Mouse (Mus musculus) neural tube, embryonic 11.5 days (tissue): Measurements from ENCODE around the gene Kank1. TPM values are rescaled to one million over a fixed set of nuclear protein-coding genes. Genes with fewer than 3 reads are reported as not detected.

Source experiments
- ATAC-seq: fragments of 200-750 bp; cut with Nextera tagmentation; 2 replicates; pipeline ENCODE4 v1.8.0; 2017; ENCODE audit warnings: moderate number of reproducible peaks, mild to moderate bottlenecking, moderate TSS enrichment, moderate library complexity; ENCODE audit not compliant: insufficient read depth, low FRiP score, low TSS enrichment
- DNase-seq: peaks from one replicate; pipeline ENCODE4 v3.0.0-alpha.2; 2015; ENCODE audit warnings: low spot score
- H3K27ac ChIP-seq: fragments of 300-500 bp; sonication (generic); 2 replicates; pipeline ENCODE4 v1.5.1; 2014; ENCODE audit warnings: low read depth, mild to moderate bottlenecking, low read length
- H3K27me3 ChIP-seq: fragments of 300-500 bp; sonication (generic); 2 replicates; pipeline ENCODE4 v1.6.1; 2014; ENCODE audit warnings: mild to moderate bottlenecking, low read length, mixed read lengths; ENCODE audit not compliant: control insufficient read depth, insufficient read depth
- H3K36me3 ChIP-seq: fragments of 300-500 bp; sonication (generic); 2 replicates; pipeline ENCODE4 v1.6.1; 2014; ENCODE audit warnings: mild to moderate bottlenecking, low read length, moderate library complexity, mixed read lengths; ENCODE audit not compliant: control insufficient read depth, insufficient read depth
- H3K4me1 ChIP-seq: fragments of 300-500 bp; sonication (generic); 2 replicates; pipeline ENCODE4 v1.6.1; 2014; ENCODE audit warnings: low read length, mixed read lengths; ENCODE audit not compliant: control insufficient read depth, insufficient read depth
- H3K4me2 ChIP-seq: fragments of 300-500 bp; sonication (generic); 2 replicates; pipeline ENCODE4 v1.6.1; 2014; ENCODE audit warnings: low read depth, mild to moderate bottlenecking, moderate library complexity
- H3K4me3 ChIP-seq: fragments of 300-500 bp; sonication (generic); 2 replicates; pipeline ENCODE4 v1.5.1; 2014; ENCODE audit warnings: low read depth, low read length
- H3K9ac ChIP-seq: fragments of 300-500 bp; sonication (generic); 2 replicates; pipeline ENCODE4 v1.6.1; 2014; ENCODE audit warnings: mild to moderate bottlenecking, low read length
- H3K9me3 ChIP-seq: fragments of 300-500 bp; sonication (generic); 2 replicates; pipeline ENCODE4 v1.6.1; 2016; ENCODE audit warnings: low read length; ENCODE audit not compliant: control insufficient read depth
- WGBS: fragments of 180-500 bp; shearing (Covaris S2); extraction: QIAGEN DNeasy Blood & Tissue Kit; methylation state at CpG from one replicate; pipeline ENCODE4 v1.1.7; 2014; 5-methylcytosine and 5-hydroxymethylcytosine counted together
- polyA plus RNA-seq: library from polyadenylated mRNA; unstranded; fragments of >200 nt; fragmentation: Nextera tagmentation; extraction: Ambion mirVana; gene quantifications from 2 replicates; pipeline ENCODE4 v1.2.1, GENCODE M21; 2014

Gene Kank1
- polyA plus RNA-seq, 1 experiment from 2014 or later, result 15.3 TPM

DNA sequence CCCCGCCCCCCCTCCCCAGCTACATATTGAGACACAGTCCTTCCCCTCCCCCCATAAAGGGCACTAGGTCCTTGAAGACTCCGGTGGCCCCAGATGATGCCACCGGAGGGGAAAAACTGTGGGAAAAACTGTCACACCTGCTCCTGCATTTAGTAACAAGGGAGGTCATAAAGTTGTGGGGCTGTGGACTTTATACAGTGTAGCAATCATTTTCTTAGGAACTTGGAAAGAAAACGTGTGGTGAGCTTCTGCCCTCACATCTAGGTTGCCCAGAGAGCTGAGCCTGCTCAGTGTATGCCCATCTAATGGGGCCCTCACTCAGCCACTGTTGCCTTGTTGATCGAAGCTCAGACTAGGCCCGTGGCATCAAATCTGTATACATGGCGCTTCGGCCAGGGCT, 9.3 kb downstream of the Kank1 start:
- no peak for ATAC-seq
- 86% methylated on average over 8 of the region's 8 CpGs for WGBS
- no peaks in the 10 kb centered on the region for H3K9me3 ChIP-seq

DNA sequence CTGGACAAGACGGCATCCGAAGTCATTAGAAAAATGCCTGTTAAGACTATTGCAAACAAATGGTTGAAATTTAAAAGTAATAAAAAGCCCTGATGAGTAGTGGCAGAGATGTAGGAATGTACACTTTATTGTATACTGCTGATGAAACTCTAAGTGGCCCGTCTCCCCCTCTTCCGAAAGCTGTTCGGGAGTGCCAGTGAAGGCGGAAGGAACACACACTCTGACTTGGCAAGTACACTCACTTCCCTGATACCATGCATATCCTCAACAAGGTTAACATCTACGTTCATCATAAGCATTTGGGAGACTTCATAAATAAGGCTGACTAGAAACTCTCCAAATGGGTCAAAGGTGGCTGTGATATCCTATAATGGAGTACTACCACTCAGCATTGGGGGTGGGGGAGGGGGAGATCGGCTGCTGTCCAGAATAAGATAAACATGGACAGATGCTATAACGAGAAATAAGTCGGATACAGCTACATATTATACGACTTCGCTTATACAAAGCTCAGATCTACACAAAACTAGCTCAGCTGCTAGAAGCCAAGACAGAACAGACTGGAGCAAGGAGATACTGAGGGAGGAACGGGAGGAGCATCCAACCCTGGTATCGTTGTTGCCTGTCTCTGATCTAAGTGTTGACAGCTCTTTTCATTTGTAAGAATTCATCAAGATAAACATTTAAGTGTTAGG, 11.2 kb downstream of the Kank1 start:
- WGBS, result 92% methylated on average over 14 of the region's 14 CpGs
- H3K27me3 ChIP-seq, result no peaks in the 10 kb centered on the region
- H3K4me1 ChIP-seq, result no peaks in the 10 kb centered on the region; the same call in 1 of the 2 replicates
- no peak overlapping the region for H3K4me2 ChIP-seq
- no peaks in the 10 kb centered on the region for H3K9me3 ChIP-seq
- no peak for DNase-seq
- no peak overlapping the region for H3K4me3 ChIP-seq
- H3K9ac ChIP-seq, result no peak overlapping the region
- no peak for ATAC-seq
- no peak overlapping the region for H3K27ac ChIP-seq
- H3K36me3 ChIP-seq, result no peaks in the 10 kb centered on the region

More for the DNA sequence above, 9.3 kb downstream of the Kank1 start:
- no peak for DNase-seq
- H3K27ac ChIP-seq, result no peak overlapping the region
- no peaks in the 10 kb centered on the region for H3K36me3 ChIP-seq
- no peaks in the 10 kb centered on the region for H3K27me3 ChIP-seq
- no peaks in the 10 kb centered on the region; the same call in 1 of the 2 replicates for H3K4me1 ChIP-seq
- no peak overlapping the region for H3K4me3 ChIP-seq
- no peak overlapping the region for H3K9ac ChIP-seq
- H3K4me2 ChIP-seq, result no peak overlapping the region

DNA sequence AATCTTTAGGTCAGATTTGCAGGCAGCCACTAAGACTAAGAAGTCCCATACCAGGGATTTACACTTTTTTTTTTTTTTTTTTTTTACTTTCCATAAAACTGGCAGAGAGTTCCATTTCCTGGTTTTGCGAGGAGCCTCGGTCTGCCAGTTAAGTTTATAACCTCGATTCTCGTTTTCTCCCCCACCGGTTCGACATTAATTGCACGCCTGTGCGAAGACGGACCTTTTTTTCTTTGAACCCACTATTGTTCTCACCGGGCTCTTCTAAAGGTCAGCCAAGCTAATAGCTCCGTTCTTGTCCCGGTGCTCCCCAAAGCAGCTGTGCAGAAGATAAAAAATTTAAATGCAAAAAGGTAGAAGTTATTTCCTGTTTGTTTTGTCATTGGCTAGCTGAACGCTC, 12.5 kb downstream of the Kank1 start:
- DNase-seq, result no peak
- 35% methylated on average over 13 of the region's 13 CpGs for WGBS
- Histone ChIP-seq H3K4me1 (no peaks in the 10 kb centered on the region; the same call in 1 of the 2 replicates), H3K4me2 (no peak overlapping the region), H3K4me3 (no peak overlapping the region), H3K27me3 (no peaks in the 10 kb centered on the region), H3K36me3 (no peaks in the 10 kb centered on the region), H3K9ac (no peak overlapping the region), H3K9me3 (no peaks in the 10 kb centered on the region), H3K27ac (no peak overlapping the region)
- no peak for ATAC-seq

DNA sequence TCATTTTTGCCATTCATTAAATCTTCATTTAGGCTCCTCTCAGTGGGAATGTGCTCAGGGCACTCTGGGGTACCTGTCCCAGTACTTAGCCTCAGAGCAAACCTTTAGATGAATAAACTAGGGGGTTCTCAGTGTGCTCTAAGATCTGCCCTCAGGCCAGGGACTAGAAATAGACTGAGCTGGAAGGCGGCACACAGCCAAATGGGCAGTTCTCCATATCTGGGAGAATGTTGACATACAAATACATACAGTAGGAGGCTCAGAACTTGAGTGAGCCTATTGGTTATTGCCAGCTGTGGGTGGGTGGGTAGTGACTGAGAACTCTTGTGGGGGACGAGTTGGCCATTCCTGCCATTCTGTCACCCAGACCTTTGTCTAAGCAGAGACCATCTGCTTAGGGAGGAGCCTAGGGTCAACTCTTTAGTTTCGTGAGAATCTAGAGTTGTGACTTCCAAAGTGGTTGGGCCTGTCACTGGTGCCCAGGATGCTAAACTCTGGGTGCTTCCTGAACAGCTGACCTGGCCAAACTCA, 14.9 kb downstream of the Kank1 start:
- 85% methylated on average over 3 of the region's 3 CpGs for WGBS
- no peaks in the 10 kb centered on the region for H3K27me3 ChIP-seq
- H3K9me3 ChIP-seq, result no peaks in the 10 kb centered on the region
- ATAC-seq (no peak), DNase-seq (no peak)
- no peaks in the 10 kb centered on the region for H3K36me3 ChIP-seq
- H3K9ac ChIP-seq, result no peak overlapping the region
- no peaks in the 10 kb centered on the region; the same call in 1 of the 2 replicates for H3K4me1 ChIP-seq
- H3K27ac ChIP-seq, result no peak overlapping the region
- H3K4me3 ChIP-seq, result no peak overlapping the region
- no peak overlapping the region for H3K4me2 ChIP-seq

DNA sequence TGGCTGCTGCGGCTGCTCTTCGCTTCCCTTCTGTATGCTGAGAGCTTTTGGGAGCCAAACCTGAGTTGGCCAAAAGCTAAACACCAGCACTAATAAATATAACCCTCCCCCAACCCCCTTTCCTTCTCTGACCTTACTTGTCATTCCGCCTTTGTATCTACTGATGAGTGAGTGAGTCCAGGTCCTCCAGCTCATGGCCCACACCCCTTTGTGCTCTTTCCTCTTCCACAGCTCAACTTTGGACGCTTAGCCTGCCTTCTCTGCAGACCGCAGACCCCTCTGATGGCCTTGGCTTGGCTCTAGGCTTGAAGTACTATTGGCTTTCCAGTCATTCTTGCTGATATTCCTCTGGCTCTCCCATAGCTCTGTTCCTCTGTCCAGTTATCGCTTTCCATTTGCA, 16.4 kb downstream of the Kank1 start:
- 97% methylated on average over 6 of the region's 6 CpGs for WGBS
- no peaks in the 10 kb centered on the region; the same call in 1 of the 2 replicates for H3K4me1 ChIP-seq

DNA sequence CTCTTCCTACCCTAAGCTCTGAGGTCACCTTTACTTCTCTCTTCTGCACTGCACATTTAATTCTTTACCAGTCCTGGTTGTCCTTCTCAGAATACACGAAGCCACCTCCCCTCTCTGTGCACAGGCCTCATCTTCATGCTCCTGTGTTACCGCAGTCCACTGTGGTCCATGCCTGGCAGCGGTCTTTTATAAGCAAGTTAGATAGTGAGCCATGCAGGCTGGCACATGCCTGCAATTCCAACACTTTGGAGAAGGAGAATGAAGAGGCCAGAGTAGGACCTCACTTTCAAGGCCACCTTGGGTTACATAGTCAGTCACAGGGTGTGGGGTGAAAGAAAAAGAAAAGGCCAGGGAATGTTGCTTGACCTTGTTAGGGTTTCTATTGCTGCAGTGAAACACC, 16.9 kb downstream of the Kank1 start:
- Histone ChIP-seq H3K9me3 (no peaks in the 10 kb centered on the region), H3K27ac (no peak overlapping the region), H3K4me1 (no peaks in the 10 kb centered on the region; the same call in 1 of the 2 replicates), H3K27me3 (no peaks in the 10 kb centered on the region), H3K4me3 (no peak overlapping the region), H3K4me2 (no peak overlapping the region), H3K9ac (no peak overlapping the region), H3K36me3 (no peaks in the 10 kb centered on the region)
- DNase-seq (no peak), ATAC-seq (no peak)
- WGBS, result 99% methylated on average over 3 of the region's 3 CpGs

More for the DNA sequence above, 16.4 kb downstream of the Kank1 start:
- ATAC-seq, result no peak
- no peak overlapping the region for H3K9ac ChIP-seq
- no peak overlapping the region for H3K4me2 ChIP-seq
- H3K9me3 ChIP-seq, result no peaks in the 10 kb centered on the region
- H3K27me3 ChIP-seq, result no peaks in the 10 kb centered on the region
- no peak overlapping the region for H3K27ac ChIP-seq
- no peak overlapping the region for H3K4me3 ChIP-seq
- H3K36me3 ChIP-seq, result no peaks in the 10 kb centered on the region
- no peak for DNase-seq

DNA sequence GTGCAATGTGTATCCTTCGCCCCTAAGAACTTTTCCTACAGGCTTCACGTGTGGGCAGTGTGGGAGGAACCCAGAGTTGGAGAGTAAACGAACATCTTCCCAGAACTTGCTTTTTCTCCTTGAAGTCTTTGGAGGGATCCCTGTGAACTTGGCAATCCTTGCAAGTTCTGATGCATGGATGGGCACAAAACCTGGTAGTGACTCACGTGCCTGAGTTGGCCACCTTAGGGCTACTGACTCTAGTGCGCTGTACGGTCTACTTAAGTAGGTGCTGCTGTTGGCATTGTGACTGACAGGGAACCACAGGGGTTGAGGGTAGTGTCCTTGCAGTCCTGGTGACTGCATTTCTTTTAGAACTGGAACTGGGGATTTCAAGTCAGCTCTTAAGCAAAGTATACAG, 21.5 kb downstream of the Kank1 start:
- no peak overlapping the region for H3K4me2 ChIP-seq
- no peaks in the 10 kb centered on the region for H3K9me3 ChIP-seq
- no peak overlapping the region for H3K4me3 ChIP-seq
- no peaks in the 10 kb centered on the region for H3K4me1 ChIP-seq
- no peak for DNase-seq
- H3K36me3 ChIP-seq, result no peaks in the 10 kb centered on the region
- H3K27ac ChIP-seq, result no peak overlapping the region
- 86% methylated on average over 6 of the region's 6 CpGs for WGBS
- no peaks in the 10 kb centered on the region for H3K27me3 ChIP-seq
- no peak overlapping the region for H3K9ac ChIP-seq
- no peak for ATAC-seq

DNA sequence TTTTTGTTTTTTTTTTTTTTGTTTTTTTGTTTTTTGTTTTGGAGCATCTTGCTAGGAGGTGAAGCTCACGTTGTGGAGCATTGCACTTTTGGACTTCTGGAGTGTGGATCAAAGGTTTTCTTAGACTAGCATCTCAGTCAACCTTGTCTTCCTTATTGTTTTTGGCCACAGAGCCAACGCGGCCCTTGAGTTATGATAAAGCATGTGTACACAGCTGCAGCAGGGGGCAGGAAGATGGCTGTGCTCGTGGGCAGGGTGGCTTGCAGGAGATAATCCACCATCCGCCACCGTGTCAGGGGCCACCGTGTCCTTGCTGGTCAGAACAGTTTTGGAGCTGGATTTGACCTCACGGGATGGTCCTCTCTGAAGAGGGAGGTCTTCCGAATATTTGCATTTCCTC, 29.4 kb downstream of the Kank1 start:
- no peak overlapping the region for H3K4me3 ChIP-seq
- ATAC-seq (no peak), DNase-seq (no peak)
- WGBS, result 50% methylated on average over 9 of the region's 9 CpGs
- no peaks in the 10 kb centered on the region for H3K9me3 ChIP-seq
- no peaks in the 10 kb centered on the region for H3K36me3 ChIP-seq
- H3K27me3 ChIP-seq, result no peaks in the 10 kb centered on the region
- H3K27ac ChIP-seq, result no peak overlapping the region
- H3K9ac ChIP-seq, result no peak overlapping the region
- H3K4me1 ChIP-seq, result 0 out of 2 replicates have a peak, but pooled peaks cover 2% of the 10 kb centered on the region
- no peak overlapping the region for H3K4me2 ChIP-seq

DNA sequence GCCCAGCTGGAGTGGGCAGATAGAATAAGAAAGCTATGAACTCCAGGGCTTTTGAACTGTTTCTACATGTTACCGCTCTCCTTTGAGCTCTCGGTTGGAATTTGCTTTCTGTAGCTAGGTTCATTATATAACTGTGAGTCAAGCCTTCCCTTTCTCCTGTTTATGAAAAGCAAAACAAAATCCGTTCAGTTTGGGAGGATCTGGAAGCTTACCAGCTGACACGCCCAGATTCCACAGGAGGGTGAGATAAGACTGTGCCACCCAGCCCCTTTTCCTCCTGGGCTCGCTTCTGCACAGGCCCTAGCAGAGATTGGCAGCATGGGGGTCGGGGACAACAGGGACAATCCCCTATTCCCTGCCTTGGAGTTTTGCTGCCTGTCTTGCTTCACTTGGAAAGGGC, 30.5 kb downstream of the Kank1 start:
- Histone ChIP-seq H3K36me3 (no peaks in the 10 kb centered on the region), H3K4me2 (no peak overlapping the region), H3K9me3 (no peaks in the 10 kb centered on the region), H3K27me3 (no peaks in the 10 kb centered on the region), H3K9ac (no peak overlapping the region), H3K27ac (no peak overlapping the region), H3K4me1 (0 out of 2 replicates have a peak, but pooled peaks cover 2% of the 10 kb centered on the region), H3K4me3 (no peak overlapping the region)
- WGBS, result 58% methylated on average over 6 of the region's 6 CpGs
- DNase-seq (no peak), ATAC-seq (no peak)
